Mouse (Mus musculus) kidney, postnatal 14 days (tissue): ENCODE data around the gene Ucp2.
A peak's percentile ranks its signal among the peaks of the same experiment; 100 is the strongest.

ENCODE experiments used
- DNase-seq: peaks from one replicate; pipeline ENCODE4 v3.0.0; 2022; ENCODE audit warnings: mixed read lengths

The Ucp2 gene

DNA sequence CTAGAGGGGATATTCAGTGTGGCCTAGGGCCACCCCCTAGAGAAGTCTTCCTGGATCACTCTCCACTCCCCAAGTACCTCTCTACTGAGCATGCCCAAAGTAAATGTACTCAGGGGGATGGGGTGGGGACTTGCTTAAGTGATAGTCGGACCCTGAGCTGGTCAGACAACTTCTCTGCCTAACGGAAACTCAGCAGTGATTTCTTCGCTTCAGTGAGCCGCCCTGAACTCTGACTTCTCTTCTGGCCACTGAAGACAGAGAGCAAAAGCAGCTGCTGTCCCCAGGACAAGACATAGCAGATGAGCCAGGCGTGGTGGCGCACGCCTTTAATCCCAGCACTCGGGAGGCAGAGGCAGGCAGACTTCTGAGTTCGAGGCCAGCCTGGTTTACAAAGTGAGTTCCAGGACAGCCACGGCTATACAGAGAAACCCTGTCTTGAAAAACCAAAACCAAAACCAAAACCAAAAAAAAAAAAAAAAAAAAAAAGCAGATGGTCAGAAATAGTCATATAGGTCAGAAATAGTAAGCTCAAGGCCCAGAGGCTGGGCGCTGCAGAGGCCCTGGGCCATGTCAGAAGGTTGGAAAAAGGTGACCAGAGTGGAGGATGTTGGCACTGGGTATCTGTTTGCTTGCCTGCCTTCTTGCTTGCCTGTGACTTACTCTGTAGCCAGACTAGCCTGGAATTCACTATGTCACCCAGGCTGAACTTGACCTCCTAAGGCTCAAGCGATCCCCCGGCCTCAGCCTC is 11.8 kb downstream of the Ucp2 start:
- no peak for DNase-seq

DNA sequence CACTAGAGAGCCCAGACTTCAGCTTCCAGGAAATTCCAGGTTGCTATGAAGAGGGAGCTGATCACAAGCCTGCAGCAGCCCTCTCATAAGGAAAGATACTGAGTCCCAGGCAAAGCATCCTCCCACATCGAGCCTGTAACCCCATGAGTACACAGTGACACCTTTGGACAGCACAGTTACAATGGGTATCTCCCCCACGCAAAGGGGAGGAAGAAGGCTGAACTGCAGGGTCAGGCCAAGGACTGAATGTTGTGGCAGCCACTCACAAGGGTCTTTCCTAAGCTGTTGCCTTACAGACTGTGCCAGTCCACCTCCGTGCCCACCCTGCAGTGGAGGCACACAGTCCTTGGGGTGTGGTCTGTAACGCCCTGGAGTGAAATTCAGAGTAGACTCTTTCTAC is 13.4 kb downstream of the Ucp2 start:
- no peak for DNase-seq

DNA sequence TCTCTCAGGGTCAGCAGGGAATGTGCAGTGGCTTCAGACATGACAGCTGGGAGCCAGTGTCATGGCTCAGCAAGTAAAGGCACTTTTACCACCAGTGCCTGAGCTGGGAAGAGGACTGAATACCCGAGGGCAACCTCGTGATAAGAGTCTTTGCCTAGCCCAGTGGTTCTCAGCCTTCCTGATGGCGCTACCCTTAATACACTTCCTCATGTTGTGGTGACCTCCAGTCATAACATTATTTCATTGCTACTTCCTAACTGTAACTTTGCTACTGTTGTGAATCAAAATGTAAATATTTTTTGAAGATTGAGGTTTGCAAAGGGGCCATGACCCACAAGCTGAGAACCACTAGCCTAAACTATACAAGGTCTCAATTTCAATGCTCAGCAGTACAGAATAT is 15.5 kb downstream of the Ucp2 start:
- DNase-seq = no peak

DNA sequence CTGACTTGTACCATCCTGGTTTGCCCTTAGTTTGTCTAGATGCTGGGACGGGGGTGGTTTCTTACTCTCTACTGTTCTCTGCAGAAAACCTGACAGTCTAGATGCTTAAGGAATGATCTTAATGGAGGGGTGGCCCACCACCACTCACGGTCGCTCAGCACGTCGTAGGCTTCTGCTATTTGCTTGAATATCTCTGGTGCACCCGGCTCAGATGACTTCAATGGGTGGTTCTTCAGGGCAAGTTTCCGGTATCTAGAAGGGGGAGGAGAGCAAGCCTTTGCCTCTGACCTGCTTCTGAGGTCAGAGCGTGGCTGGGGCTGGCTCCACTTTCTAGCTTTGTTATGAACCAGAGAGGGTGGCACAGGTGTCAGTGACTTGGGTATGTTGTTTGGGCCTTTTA is 18.5 kb downstream of the Ucp2 start:
- no peak for DNase-seq

DNA sequence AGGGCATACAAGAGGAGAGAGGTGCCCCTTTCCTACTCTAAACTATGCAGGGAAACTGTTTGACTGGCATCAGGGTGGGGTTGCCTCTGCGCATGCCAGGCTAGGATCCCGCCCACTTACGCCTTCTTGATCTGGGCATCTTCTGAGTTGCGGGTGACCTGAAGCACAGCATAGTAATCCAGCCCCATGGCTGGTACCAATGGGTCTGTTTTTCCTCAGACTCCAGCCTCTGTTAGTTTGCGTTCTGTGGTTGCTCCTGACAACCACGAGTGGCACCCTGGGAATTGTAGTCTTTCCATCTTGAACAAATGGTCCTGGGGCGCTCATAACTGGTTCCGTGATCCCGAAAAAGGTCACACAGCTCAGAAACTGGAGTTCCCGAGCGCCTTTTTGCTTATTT is 21.4 kb downstream of the Ucp2 start, which contains the start of gene Dnajb13:
Gene Dnajb13 (minus strand): TSS at position 388 of the 400 bp plus-strand sequence.
- no peak for DNase-seq

DNA sequence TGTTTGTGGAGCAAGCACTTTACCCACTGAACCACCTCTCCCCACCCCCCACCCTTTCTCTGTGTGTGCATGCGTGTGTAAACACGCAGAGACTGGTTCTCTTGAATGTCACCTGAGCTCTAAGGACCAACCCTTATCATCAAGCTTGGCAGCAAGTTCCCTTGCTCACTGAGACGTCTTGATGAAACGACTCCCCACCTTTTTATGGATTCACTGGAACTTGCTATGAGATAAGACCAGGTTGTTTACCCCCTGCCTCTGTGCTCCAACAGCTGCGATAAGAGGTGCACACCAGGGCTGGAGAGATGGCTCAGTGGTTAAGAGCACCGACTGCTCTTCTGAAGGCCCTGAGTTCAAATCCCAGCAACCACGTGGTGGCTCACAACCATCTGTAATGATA is 27.1 kb downstream of the Ucp2 start:
- no peak for DNase-seq

DNA sequence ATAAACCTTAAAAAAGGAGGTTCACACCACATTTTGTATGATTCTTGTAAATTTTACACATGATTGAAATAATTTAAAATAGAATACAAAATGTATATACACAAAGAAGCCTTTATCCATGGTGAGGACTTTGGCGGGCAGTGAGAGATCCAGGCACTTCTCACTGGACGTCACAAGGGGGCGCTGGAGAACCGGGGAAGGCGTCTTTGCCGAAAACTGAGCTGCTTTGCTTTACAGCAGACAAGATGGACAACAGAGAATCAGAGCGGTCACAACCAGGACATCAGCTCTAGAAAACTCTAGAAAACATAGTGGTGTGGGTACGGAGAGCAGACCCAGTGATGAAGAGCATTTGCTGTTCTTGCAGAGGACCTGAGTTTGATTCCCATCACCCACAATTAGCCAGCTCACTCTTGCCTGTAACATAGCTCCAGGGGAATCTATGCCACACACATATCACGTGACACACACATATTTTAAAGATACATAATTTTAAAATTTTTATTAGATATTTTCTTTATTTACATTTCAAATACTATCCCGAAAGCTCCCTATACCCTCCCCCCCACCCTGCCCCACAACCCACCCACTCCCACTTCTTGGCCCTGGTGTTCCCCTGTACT is 27.6 kb downstream of the Ucp2 start:
- DNase-seq = peak; percentile 76

DNA sequence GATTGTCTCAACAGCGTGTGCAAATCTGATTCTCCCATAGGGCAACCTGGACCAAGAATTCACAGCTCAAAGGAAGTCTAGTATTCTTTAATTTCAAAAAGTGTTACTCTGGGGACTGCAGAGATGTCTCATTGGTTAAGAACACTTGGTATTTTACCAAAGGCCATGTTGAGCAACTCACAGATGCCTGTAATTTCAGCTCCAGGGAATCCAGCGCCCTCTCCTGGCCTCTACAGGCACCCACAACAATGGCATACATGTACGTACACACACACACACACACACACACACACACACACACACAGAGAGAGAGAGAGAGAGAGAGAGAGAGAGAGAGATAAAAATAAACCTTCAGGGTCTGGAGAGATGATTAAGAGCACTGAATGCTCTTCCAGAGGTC is 29.1 kb downstream of the Ucp2 start:
- DNase-seq = no peak

DNA sequence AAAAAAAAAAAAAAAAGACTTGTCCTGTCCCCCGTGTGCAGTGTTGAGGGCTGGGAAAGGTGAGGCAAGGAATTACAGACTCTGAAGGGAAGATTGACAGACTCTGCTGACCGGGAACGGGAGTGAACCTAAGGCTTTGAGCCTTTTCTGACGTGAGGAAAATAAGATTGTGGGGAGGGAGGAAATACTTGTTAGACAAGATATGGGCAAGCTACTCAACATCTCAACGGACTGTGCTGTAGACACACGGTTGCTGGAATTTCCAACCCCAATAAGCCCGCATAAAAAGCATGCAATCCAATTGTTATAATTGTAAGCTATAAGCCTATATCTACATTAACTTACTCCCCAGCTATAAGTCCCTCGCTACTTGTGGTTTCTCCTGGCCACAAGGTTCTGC is 31.5 kb downstream of the Ucp2 start:
- no peak for DNase-seq

DNA sequence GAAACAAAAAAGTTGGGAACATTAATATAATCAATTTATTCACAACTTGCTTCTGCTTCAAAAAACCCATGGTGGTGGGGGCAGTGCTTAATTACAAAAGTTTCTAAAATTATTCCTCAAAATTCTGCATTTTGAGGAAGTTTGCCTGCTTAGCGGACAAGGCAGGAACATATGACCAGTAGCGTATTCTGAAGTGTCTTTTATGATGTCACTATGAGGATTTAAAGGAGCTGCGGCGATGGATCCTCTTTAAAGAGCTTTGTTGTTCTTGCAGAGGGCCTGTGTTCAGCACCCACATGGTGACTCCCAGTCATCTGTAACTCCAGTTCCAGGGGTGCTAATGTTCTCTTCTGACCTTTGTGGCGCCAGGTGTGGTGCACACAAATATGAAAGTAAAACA is 37.6 kb downstream of the Ucp2 start:
- DNase-seq = no peak

DNA sequence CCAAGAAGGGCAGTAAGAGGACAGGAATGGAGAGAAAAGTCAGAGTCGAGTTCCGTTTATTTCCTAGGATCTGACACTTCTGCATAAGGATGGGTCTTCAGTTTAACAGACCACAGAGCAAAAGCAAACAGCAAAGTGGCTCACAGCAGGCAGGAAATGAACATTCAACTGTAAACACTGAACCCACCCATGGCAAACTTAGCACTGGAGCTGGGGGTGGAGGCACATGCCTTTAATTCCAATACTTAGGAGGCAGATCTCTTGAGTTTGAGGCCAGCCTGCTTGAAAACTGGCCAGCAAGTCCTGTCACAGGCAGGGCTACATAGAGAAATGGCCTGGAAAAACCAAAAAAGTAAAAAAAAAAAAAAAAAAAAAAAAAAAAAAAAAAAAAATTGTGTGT is 40.4 kb downstream of the Ucp2 start:
- no peak for DNase-seq

DNA sequence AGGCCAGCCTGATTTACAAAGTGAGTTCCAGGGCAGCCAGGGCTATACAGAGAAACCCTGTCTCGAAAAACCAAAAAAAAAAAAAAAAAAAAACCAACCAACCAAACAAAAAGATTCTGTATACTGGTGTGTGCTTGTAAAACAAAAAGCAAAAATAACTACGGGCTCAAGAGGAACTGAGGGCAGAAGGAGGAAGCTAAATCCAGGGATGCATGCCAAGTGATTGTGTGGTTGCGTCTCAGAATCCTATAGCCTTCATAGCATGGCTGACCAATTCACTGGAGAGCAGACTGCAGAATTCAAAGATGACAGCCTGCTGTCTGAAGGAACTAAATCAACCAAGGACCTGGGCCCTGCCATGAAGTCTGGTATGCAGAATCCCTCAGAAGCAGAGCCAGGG is 41.1 kb downstream of the Ucp2 start:
- no peak for DNase-seq

DNA sequence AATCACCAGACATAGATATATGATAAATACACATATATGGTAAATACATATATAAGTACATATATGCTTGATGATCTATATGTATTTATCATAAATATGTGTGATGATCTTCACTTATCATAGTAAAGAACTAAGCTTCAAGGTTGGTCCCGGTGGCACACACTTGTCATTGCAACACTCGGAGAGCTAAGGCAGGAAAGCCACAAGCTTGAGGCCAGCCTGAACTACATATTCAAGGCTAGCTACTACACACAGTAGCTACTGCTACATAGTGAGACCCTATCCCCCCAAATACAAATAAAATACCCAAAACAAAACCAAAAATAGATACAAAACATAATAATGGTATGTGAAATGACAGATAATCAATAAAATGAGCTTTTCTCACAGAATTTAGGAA is 42.7 kb downstream of the Ucp2 start:
- no peak for DNase-seq

DNA sequence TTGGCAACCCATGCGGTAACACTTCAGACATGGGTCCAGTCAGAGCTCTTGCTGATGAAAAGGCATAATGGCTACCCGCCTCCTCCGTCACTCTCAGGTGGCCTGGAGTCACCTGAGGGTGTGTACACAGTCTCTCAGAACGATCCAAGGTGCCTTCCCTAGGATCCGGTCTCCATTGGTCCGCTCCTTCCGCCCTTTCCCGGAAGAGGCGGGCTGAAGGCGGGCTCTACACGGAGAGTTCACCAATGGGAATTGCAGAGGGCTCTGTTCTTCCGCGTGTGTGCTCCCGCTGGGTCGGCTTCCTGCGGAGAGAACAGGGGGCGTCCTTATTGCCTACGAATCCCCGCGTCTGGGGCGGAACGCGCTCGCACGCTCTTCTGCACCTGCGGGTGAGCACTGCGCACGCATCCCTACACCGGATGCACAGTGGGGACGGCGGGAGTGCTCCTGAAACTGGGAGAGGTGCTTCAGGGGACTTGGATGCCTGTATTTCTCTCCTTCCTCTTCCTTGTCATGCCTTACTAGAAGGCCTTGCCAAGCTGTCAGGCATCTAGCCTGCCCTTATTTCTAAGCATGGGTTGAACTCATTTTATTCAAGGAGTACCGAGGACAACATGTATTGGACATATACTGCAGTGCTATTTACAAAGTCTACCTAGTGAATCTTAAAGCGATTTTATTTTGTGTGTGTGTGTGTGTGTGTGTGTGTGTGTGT is 43.8 kb downstream of the Ucp2 start, which contains the start of gene Coa4:
Gene Coa4 (plus strand): TSS at position 268 of the 715 bp plus-strand sequence.
- DNase-seq = peak; percentile 91

DNA sequence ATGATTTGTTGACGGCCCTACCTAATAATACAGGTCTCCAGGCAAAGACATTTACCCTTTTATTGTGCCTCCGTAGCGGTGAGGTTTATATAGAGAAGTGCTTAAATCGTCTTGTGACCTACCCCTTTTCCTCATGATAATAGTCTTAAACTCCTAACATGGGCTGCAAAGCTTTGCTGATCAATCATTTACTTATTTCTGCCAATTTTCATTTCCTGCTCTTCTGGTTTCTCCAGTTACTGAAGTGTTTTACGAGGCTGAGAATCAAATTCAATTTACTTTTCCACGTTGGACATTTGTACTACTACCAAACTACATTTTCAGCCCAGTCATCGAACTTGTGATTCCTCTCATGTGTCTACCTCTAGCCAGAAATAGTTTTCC is 44.4 kb downstream of the Ucp2 start:
- no peak for DNase-seq

DNA sequence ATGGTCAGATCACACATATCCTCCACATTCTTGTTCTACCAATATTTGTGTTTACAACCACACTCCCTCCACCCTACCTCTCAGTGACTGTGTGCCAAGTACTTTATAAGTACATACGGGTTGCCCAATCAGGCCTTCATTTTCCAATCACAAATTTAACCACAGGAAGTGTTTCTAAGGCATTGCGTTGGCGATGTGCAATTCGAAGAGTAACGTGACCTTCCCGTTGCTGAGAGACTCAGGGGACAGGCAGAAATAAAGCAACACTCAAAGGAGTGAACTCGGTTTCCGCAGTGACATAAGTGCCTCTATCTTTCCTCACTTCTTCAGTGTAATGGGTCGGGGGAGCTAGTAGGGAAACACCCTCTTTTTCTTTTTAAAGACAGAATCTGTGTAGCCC is 46.4 kb downstream of the Ucp2 start:
- no peak for DNase-seq

DNA sequence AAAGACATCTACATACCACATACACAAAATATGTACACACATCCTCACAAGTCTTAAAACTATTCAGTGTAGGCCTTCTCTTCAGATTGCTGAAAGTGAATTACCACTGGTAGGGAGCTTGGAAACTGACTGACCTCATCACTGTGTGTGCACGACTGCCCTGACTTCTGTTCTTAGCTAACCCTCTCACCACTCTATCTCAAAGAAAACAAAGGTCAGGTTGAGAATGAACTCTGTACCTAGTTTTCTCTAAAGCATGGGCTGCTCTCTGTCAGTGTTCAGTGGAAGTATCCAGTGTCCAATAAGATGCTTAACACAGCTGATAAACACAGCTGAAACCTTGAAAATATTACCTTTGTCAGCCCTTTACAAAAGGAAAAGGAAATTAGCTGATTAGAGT is 51.3 kb downstream of the Ucp2 start:
- DNase-seq = peak; percentile 15

DNA sequence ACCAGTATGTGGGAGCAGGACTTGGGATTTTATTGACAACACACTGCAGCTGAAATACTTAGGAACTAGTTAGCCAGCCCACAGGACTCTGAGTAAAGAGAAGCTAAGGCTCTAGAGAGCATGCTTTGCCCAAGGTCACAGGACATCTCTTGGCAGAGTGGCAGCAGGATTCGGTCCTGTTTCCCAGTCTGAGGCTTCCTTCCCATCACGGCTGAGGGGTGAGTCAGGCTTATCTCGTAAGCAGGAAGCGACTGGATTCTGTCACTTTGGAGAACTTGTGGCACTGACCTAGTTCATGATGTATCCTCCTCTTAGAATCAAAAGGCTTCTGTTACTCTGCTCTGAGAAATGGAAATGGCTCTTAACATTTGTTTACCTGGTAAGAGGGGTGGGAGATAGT is 54.5 kb downstream of the Ucp2 start:
- DNase-seq = no peak

DNA sequence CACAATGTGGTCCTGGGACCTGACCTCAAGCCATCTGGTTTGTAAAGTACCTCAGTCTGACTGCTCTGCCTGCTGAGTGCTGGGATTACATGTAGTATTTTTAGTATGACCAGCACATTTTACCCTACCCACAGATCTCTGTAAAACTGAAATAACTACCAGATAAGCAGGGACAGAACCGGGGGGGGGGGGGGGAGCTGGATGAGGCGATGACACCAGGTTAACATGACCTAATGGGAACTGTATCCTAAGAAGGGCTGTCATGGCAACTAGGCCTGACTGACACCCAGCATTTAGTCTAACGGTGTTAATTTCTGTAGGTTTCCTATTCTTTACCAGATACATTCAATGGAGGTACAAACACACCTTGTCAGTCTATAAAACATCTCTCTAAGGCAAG is 56.7 kb downstream of the Ucp2 start:
- DNase-seq = no peak

DNA sequence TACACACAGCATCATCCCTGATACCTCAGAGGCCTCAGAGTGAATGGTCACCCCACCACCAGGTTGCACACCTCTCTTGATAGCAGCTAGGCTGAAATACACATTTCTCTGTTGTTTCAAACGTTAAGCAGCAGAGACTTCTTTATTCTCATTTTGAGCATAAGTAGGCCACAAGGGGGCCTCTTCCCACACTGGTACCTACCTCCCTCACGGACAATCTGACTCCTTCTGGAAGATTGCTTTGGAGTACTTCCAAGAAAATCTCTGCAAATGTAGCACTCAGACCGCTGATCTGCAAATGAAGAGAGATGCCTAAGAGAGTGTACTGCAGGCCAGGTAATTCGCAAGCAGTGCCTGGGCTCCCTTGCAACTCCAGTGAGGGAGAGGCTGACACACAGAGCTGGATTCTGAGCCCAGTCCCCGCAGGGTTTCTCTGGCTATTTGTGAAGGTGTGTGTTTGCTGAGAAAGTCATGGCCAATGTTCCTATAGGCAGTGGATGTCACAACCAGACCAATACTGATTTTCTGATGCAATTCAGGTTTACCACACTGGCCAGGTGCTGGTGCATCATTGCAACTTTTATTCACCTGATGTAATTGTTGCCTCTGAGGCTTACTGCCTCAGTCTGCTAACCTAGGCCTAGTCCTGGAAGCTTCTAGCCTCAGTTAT is 57.3 kb downstream of the Ucp2 start:
- peak; percentile 49 for DNase-seq
